Mouse (Mus musculus): Measurements from ENCODE around the gene Mylk. TPM values are rescaled to one million over a fixed set of nuclear protein-coding genes. Genes with fewer than 3 reads are reported as not detected.

Mylk gene
- polyA plus RNA-seq, 1 experiment, result 0.23 TPM

DNA sequence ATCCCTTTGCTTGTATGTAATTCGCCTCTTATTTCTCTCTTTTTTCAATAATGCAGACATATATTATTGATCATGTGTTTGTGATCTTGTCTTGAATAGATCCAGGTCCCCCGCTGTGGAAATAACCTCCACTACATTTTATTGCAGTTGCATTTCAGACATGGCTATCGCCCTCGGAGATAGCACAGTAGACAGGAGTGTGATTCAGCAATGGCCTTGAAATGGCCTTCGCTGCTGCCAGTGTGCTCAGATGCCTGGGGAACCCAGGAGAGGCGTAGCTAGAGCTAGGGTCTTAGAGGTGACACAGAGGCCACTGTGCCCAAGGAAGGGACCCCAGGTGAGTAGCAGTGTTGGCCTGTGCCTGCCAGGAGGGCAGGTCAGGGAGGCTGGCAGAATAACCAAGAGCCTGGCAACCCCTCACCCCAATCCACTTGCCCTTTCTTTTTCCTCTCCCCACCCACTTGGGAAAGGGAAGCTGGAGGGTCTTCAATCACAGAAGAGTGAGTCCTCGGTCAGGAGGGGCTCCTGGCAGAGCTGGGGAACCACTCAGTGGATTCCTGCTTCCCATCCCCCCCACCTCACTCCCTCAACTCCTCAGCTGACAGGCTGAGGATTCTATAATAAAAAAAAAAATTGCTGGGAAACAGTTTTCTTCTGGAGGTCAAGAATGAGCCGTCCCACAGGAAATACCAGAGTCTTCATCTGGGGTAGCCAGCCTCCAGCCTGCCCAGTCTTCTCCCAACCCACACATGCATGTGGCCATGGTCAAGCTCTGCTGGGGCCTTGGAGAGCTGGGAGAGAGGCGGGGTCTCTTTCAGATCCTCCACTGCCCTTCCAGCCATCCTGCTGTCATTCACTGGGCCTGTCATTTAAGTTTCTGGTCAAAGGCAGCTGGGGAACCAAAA lies 181.8 kb downstream of the Mylk start:
- no peak overlapping the region for H3K4me3 ChIP-seq (ENCODE audit: insufficient read depth, poor library complexity, severe bottlenecking)
- TF ChIP-seq CEBPB (IDR thresholded peaks at IDR 0.05; ENCODE audit: low read depth) (no peak), FOSL1 (IDR thresholded peaks at IDR 0.05; ENCODE audit: insufficient read depth, low read length, poor library complexity, severe bottlenecking) (no peak), MAX (IDR thresholded peaks at IDR 0.05) (no peak), USF1 (IDR thresholded peaks at IDR 0.05; ENCODE audit: low read depth) (no peak), CTCF (IDR thresholded peaks at IDR 0.05; ENCODE audit: control insufficient read depth, insufficient read depth, insufficient read length) (no peak)
- no peaks in the 10 kb centered on the region for H3K27me3 ChIP-seq (ENCODE audit: control insufficient read depth, insufficient read depth, insufficient read length)
- H3K36me3 ChIP-seq (ENCODE audit: control insufficient read depth, insufficient read depth), result no peaks in the 10 kb centered on the region
- no peaks in the 10 kb centered on the region for H3K79me2 ChIP-seq (ENCODE audit: control insufficient read depth, insufficient read depth)
- no peak overlapping the region for H3ac ChIP-seq (ENCODE audit: control insufficient read depth, insufficient read length, low read depth)
- no peaks in the 10 kb centered on the region for H3K79me3 ChIP-seq (ENCODE audit: low read depth)

DNA sequence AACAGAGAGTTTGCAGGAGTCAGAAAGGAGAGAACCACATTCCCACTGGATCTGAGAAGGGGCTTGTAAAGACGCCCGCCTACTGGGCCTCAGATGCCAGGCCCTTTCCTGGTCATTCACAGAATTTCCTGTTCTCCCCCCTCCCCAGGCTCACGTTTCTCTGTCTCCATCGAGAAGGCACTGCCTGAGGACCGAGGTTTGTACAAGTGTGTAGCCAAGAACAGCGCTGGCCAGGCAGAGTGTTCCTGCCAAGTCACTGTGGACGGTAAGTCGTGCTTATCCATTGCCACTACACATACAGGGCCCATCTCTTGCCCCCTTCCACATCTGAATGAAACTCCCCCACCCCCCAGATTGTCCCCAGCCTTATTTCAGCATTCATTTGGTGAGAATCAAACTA lies 184.7 kb downstream of the Mylk start:
- H3K27me3 ChIP-seq (ENCODE audit: control insufficient read depth, insufficient read depth, insufficient read length), result no peaks in the 10 kb centered on the region
- no peaks in the 10 kb centered on the region for H3K36me3 ChIP-seq (ENCODE audit: control insufficient read depth, insufficient read depth)
- H3K79me3 ChIP-seq (ENCODE audit: low read depth), result no peaks in the 10 kb centered on the region
- no peak overlapping the region for H3K4me3 ChIP-seq (ENCODE audit: insufficient read depth, poor library complexity, severe bottlenecking)
- H3ac ChIP-seq (ENCODE audit: control insufficient read depth, insufficient read length, low read depth), result no peak overlapping the region
- H3K79me2 ChIP-seq (ENCODE audit: control insufficient read depth, insufficient read depth), result no peaks in the 10 kb centered on the region
- TF ChIP-seq MYOD1 (IDR thresholded peaks at IDR 0.05; ENCODE audit: control insufficient read depth, insufficient read length, low read depth) (no peak), MAX (IDR thresholded peaks at IDR 0.05) (no peak), USF1 (IDR thresholded peaks at IDR 0.05; ENCODE audit: low read depth) (no peak), CTCF (IDR thresholded peaks at IDR 0.05; ENCODE audit: control insufficient read depth, insufficient read depth, insufficient read length) (no peak), MYOG (IDR thresholded peaks at IDR 0.05; ENCODE audit: control insufficient read depth, extremely low read depth, insufficient read length) (no peak), CEBPB (IDR thresholded peaks at IDR 0.05; ENCODE audit: low read depth) (no peak), FOSL1 (IDR thresholded peaks at IDR 0.05; ENCODE audit: insufficient read depth, low read length, poor library complexity, severe bottlenecking) (no peak)

DNA sequence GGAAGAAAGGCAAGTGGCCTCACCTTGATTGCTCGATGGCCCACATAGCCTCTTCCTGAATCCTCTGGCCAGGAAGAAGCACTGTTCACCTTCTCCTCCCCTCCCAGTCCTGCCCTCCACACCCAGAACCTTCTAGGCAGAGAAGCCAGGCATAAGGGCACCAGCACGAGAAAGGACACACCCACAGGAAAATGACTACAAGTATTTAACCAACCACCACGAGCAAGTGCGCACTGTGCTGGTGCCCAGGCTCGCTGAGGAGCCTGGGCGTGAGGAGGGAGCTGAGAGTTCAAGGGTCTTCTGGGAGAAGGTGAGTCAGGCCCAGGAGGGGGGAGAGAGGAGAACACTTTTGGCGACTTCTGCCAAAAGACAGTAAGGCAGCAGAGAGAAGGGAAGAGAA lies 185.1 kb downstream of the Mylk start:
- H3ac ChIP-seq (ENCODE audit: control insufficient read depth, insufficient read length, low read depth), result no peak overlapping the region

DNA sequence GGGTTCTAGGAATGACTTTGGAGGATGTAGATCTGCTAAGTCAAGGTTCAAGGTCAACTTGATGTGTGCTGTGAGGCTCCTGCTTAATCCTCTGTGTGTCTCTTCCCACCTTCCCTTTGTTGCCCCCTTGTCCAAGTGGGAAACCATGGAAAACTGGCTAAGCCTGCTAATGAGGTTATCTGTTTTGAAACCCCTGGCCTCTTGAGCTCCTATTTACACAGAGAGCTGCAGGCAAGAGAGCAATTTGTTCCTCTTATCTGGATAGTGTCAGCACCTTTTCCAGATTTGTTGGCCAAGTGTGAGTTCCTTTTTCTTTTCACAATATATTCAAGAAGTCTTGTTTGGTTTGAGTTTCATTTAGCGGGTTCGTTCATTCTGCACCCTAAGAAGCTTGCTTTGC lies 186.3 kb downstream of the Mylk start:
- H3K36me3 ChIP-seq (ENCODE audit: control insufficient read depth, insufficient read depth), result no peaks in the 10 kb centered on the region
- no peaks in the 10 kb centered on the region for H3K79me3 ChIP-seq (ENCODE audit: low read depth)
- no peaks in the 10 kb centered on the region for H3K27me3 ChIP-seq (ENCODE audit: control insufficient read depth, insufficient read depth, insufficient read length)
- TF ChIP-seq CEBPB (IDR thresholded peaks at IDR 0.05; ENCODE audit: low read depth) (no peak), FOSL1 (IDR thresholded peaks at IDR 0.05; ENCODE audit: insufficient read depth, low read length, poor library complexity, severe bottlenecking) (no peak), MAX (IDR thresholded peaks at IDR 0.05) (no peak), CTCF (IDR thresholded peaks at IDR 0.05; ENCODE audit: control insufficient read depth, insufficient read depth, insufficient read length) (no peak), USF1 (IDR thresholded peaks at IDR 0.05; ENCODE audit: low read depth) (no peak), MYOG (IDR thresholded peaks at IDR 0.05; ENCODE audit: control insufficient read depth, extremely low read depth, insufficient read length) (no peak), MYOD1 (IDR thresholded peaks at IDR 0.05; ENCODE audit: control insufficient read depth, insufficient read length, low read depth) (no peak)
- H3K79me2 ChIP-seq (ENCODE audit: control insufficient read depth, insufficient read depth), result no peaks in the 10 kb centered on the region
- H3ac ChIP-seq (ENCODE audit: control insufficient read depth, insufficient read length, low read depth), result no peak overlapping the region
- no peak overlapping the region for H3K4me3 ChIP-seq (ENCODE audit: insufficient read depth, poor library complexity, severe bottlenecking)

More for the DNA sequence above, 185.1 kb downstream of the Mylk start:
- no peaks in the 10 kb centered on the region for H3K79me3 ChIP-seq (ENCODE audit: low read depth)
- no peaks in the 10 kb centered on the region for H3K36me3 ChIP-seq (ENCODE audit: control insufficient read depth, insufficient read depth)
- no peaks in the 10 kb centered on the region for H3K79me2 ChIP-seq (ENCODE audit: control insufficient read depth, insufficient read depth)
- no peak overlapping the region for H3K4me3 ChIP-seq (ENCODE audit: insufficient read depth, poor library complexity, severe bottlenecking)
- TF ChIP-seq MYOG (IDR thresholded peaks at IDR 0.05; ENCODE audit: control insufficient read depth, extremely low read depth, insufficient read length), result no peak
- no peak for TF ChIP-seq FOSL1 (IDR thresholded peaks at IDR 0.05; ENCODE audit: insufficient read depth, low read length, poor library complexity, severe bottlenecking)
- TF ChIP-seq MAX (IDR thresholded peaks at IDR 0.05), result no peak
- no peaks in the 10 kb centered on the region for H3K27me3 ChIP-seq (ENCODE audit: control insufficient read depth, insufficient read depth, insufficient read length)

DNA sequence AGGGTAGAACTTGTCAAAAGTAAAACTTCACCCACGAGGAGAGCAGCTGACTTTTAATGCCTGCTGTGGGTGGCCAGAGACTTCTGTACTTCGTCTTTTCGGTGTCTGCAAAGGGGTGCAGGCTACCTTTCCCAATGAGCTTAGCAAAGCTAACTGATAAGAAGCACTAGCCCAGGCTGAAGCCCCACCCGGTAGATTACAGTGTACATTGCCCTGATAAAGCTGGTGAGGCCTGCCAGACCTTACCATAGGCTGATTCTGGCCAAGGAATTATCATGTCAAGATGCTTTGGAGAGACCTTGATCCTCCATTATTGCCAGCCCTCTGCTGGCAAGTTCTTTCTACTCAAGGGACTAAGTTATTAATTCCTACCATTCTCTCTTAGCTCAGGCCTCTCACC lies 188.2 kb downstream of the Mylk start:
- TF ChIP-seq CTCF (IDR thresholded peaks at IDR 0.05; ENCODE audit: control insufficient read depth, insufficient read depth, insufficient read length) (no peak), USF1 (IDR thresholded peaks at IDR 0.05; ENCODE audit: low read depth) (no peak), CEBPB (IDR thresholded peaks at IDR 0.05; ENCODE audit: low read depth) (no peak), MYOD1 (IDR thresholded peaks at IDR 0.05; ENCODE audit: control insufficient read depth, insufficient read length, low read depth) (no peak), MYOG (IDR thresholded peaks at IDR 0.05; ENCODE audit: control insufficient read depth, extremely low read depth, insufficient read length) (no peak), MAX (IDR thresholded peaks at IDR 0.05) (no peak), FOSL1 (IDR thresholded peaks at IDR 0.05; ENCODE audit: insufficient read depth, low read length, poor library complexity, severe bottlenecking) (no peak)
- H3K27me3 ChIP-seq (ENCODE audit: control insufficient read depth, insufficient read depth, insufficient read length), result no peaks in the 10 kb centered on the region
- H3ac ChIP-seq (ENCODE audit: control insufficient read depth, insufficient read length, low read depth), result no peak overlapping the region
- H3K4me3 ChIP-seq (ENCODE audit: insufficient read depth, poor library complexity, severe bottlenecking), result no peak overlapping the region
- no peaks in the 10 kb centered on the region for H3K79me2 ChIP-seq (ENCODE audit: control insufficient read depth, insufficient read depth)
- H3K36me3 ChIP-seq (ENCODE audit: control insufficient read depth, insufficient read depth), result no peaks in the 10 kb centered on the region
- H3K79me3 ChIP-seq (ENCODE audit: low read depth), result no peaks in the 10 kb centered on the region

DNA sequence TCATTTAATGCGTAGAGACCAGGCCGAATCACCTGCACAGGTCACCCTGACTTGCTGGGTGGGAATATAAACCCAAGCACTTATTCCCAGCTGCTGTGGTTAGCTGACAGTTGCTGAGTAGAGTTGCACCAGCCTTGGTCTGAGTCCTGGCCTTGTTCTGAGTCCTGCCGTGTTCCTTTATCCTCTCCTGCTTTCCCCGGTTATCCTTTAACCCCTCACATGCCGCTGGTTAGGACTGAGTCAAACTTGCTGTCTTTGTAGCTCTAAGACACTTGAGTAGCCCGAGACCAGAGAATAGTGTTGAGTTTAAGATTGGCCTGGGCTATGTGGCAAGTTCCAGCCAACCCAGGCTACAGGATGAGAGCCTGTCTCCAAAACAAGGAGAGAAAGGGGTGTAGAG lies 189.5 kb downstream of the Mylk start:
- Histone ChIP-seq H3K36me3 (ENCODE audit: control insufficient read depth, insufficient read depth) (no peaks in the 10 kb centered on the region), H3K4me3 (ENCODE audit: insufficient read depth, poor library complexity, severe bottlenecking) (no peak overlapping the region), H3K79me2 (ENCODE audit: control insufficient read depth, insufficient read depth) (no peaks in the 10 kb centered on the region), H3K79me3 (ENCODE audit: low read depth) (no peaks in the 10 kb centered on the region), H3K27me3 (ENCODE audit: control insufficient read depth, insufficient read depth, insufficient read length) (no peaks in the 10 kb centered on the region), H3ac (ENCODE audit: control insufficient read depth, insufficient read length, low read depth) (no peak overlapping the region)
- TF ChIP-seq MYOG (IDR thresholded peaks at IDR 0.05; ENCODE audit: control insufficient read depth, extremely low read depth, insufficient read length) (no peak), CTCF (IDR thresholded peaks at IDR 0.05; ENCODE audit: control insufficient read depth, insufficient read depth, insufficient read length) (no peak)
